Mouse (Mus musculus) telencephalon, adult 2 months (tissue): ENCODE measurements around the gene Emc1.
"Not testable (repeated sequence)": the region's sequence is repeated elsewhere in the genome, so short reads cannot be mapped to it uniquely, and the experiment has no call there.

Source experiments
- DNase-seq: peaks from one replicate; pipeline ENCODE4 v3.0.0-alpha.2; 2011; ENCODE audit warnings: low read depth, low spot score

Gene Emc1

DNA sequence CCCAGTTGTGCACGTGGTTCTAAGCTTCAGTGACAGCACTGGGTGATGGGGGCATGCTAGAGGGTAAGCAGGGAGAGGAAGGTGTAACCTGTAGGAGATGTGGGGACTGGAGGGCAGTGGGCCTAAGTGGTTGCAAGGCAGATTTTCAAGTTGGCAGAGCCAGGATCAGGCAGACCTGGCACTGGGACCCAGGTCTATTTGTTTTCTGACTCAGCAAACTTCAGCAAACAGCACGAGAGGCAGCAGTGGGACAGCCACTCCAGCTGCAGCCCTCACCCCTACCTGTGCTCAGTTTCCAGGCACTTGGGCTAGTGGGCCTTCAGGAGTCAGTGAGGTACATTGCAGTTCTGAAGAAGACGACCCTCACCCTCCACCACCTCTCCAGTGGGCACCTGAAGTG, 4.8 kb downstream of the Emc1 start:
- no peak for DNase-seq

DNA sequence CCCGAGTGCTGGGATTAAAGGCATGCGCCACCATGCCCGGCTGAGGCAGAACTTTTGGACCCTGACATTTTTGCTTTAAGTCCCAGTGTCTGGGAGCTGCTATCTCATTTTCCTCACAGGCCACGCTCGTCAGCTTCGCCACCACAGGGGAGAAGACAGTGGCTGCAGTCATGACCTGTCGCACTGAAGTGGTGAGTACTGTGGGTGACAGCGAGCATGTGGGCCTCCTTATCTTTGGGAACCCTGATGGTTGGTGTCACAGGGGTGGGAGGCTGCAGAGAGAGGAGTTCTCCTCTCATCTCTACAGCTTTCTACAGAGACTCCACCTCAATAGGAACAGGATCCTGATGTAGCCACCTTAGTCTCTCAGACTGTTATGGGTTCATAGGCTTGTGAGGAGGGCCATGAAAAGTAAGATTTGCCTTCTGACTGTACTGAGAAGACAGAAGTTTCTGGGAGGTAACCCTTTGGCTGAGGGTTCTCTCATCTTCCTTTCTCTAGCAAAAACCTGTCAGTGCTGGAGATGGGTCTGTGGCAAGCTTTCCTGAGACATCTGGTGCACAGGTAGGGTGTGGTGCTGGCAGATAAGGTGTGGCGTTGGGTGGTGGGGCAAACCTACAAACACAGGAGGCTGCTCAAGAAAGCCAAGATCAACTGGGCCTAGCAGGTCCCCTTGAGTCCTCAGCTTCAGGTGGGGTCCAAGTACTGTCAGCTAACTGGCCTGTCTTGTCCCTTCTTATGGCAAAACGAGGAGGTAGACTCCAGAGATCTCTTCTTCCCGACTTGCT, 8.6 kb downstream of the Emc1 start:
- no peak for DNase-seq

DNA sequence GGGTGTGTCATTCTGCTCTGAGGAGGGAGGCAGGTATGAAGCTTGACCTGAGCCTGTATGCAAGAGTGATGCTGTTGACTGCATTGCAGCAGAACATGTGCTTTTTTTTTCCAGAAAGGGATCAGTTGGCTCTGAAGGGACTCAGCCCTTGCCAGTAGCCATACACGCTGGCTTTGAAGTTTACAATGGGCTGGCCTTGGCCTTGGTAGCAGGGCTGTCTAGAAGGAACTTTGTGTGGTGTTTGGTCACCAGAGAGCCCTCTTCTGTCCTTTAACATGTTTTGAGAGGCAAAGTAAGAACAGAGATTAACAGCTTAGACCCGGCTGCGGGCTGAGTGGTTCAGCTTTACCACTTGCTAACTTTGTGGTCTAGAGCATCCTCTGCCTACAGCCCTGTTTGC, 14.9 kb downstream of the Emc1 start:
- DNase-seq = no peak

DNA sequence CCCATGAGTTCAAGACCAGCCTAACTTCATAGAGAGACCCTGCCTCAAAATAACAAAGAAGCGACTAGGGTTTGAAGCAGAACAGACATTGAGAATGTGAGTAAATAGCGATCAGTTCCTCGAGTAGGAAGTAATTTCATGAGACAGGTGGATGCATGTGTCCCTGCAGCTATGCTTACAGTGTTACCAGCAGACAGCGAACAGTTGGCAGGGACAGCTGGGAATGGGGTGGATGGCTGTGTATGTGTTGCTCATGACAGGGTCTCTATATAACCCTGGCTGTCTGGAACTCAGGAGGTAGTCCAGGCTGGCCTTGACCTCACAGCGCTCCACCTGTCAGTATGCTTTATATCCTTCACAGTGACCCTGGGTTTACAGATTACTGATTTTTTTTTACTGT, 15.7 kb downstream of the Emc1 start:
- no peak for DNase-seq

DNA sequence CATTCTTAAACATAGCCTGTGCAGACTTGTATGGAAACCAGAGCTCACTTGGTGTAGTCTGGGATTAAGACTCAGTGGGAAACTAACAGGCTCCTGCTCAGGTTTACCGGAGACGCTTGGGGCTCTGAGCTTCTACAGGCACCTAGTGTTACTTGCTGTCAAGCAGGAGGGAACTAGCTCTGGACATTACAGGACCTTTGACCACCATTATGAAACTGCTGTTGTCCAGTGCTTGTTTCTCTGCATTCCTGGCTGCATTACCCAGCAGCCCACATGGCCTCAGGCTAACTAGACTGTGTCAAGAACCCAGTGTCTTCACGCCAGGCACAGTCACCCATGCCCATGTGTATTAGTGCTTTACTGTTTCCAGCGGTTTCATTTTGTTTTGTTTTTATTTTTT, 20.7 kb downstream of the Emc1 start:
- no peak for DNase-seq

DNA sequence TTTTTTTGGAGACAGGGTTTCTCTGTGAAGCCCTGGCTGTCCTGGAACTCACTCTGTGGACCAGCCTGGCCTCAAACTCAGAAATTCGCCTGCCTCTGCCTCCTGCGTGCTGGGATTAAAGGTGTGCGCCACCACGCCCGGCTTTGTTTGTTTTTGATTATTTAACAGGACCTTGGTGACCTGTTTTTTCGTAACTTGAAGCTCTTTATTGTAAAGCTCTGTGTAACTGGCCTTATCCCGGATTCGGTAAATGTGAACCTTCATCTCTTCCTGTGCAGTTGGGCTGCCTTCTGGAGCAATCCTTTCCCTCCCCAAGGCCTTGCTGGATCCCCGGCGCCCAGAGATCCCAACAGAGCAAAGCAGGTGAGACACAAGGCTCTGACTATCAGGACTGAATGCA, 21.1 kb downstream of the Emc1 start:
- DNase-seq = no peak

DNA sequence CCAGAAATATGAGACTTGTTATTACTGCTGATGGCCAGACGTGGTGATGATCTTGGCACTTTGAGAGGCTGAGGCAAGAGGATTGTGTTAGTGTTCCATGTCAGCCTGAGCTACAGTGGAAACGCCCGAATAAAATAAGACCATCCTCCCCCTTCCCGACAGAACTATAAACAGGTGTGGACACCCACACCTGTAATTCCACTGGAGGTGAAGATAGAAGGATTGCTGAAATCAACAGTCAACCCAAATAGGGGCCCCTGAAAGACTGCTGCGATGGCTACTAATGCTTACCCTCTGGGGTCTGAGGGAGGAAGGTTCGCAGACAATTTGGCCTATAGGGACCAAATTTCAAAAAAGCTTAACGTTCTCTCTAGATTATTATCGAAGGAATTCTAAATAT, 27.3 kb downstream of the Emc1 start:
- DNase-seq = no peak

DNA sequence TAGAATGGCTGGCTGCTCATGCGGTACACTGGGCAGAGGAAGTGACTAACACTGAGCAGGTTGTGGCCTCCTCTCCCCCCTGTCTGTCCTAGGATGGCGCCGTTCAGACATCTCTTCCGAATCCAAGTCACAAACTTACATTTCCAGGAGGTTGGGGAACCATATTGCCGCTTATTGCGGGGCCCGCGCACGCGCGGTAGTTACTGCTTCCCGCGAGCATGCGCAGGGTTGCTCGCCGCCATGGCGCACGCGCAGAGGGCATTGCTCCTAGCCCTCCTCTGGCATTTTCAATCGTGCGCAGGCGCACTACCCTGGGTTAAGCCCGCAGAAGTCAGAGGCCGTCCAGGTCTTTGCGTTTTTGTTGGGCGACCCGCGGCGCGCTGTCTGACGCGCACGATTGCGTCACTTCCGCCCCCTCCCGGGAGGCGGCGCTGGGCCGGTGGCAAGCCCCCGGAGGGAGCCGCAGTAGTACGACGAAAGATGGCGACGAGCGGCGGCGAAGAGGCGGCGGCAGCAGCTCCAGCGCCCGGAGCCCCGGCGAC, 27.9 kb downstream of the Emc1 start:
- DNase-seq = peak; percentile 98

DNA sequence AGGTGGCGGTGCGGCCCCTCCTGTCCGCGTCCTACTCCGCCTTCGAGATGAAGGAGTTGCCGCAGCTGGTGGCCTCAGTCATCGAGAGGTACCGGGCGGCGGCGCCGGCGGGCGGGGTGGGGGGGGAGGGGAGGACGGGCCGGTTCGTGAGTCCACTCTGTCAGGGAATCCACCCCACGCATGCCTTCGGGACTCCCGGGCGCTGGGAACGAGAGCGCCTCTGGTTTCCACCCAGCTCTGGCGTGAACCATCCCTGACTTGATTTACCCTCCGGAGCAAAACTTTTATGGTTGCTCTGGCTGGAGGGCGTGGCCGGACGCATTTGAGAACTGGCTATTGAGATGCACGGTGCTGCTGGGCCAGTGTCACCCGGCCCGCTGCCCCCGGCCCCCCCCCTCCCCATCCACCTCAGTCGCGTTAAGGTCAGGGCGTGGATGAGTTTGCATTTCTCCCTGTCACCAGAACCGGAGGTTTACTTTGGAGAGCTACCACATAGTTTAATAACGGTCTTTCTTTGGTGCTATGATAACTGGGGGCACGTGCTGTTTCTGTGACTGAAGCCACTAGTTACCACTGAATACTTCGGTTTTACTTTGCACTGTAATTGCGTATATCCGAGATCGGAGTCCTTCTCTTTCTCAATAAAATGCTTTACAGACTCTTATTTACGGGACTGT, 28.5 kb downstream of the Emc1 start:
- DNase-seq = no peak

DNA sequence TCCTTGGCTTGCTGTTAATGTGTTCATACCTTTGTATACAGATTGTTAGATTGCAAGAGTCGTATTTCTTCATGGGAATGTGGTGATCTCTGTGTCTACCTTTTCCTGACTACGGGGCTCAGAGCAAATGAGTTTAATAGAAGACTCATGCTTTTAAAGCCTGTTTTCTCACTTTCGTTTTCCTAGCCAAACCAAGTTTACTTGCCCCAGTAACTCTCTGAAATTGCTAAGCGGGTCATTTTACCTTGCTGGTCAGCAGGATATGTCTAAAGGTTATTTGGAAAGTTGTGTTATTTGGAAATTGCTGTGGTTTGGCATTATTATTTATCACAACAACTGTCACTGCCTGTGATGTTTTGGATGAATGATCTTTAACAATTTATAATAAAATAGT, 29.1 kb downstream of the Emc1 start:
- no peak for DNase-seq

DNA sequence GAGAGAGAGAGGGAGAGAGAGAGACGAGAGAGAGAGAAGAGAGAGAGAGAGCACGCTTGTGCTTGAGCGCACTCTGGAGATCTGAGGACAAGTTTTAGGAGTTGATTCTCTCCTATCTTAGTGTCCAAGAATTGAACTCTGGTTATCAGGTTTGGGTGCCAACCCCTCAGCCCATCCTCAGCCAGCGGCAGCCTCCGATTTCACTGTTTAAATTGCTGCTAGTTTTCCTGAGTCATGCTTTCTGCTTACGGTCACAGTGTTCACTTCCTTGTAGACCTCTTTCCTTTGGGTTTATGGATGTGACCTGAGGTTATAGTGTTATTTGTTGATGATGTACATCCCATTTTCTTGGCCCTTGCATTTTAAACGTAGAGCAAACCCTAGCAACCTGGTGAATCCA, 29.8 kb downstream of the Emc1 start:
- no peak for DNase-seq

DNA sequence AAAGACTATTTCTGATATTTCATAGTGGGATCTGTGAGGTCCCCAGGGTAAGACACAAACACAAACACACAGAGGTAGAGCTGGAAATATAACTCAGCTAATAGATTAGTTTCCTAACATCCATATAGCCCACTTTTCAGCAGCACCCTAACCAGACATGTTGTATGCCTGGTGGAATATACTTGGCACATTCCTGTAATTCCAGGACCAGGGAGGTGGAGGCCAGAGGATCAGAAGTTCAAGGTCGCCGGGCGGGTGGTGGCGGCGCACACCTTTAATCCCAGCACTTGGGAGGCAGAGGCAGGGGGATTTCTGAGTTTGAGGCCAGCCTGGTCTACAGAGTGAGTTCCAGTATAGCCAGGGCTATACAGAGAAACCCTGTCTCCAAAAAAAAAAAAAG, 33.5 kb downstream of the Emc1 start:
- not testable (repeated sequence) for DNase-seq

DNA sequence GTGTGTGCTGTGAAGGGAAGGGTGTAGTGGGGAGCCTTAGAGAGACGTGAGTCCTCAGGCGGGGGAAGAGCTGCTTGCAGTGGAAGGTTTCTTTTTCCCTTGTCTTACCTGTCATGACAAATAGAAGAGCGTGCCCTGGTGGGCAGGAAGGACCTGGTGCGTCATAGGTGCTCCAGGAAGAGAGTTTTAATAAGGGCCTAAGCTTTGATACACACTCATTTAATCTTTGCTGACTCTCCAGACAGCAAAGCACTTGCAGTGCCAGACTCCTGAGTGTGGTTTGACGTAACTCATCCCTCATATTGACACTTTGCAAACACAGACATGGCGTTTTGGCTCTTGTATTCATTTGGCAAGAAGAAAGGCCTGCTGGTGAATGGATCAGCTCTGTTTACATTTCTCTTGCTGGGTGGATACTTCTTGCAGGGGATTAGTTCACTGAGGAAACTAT, 34.5 kb downstream of the Emc1 start:
- peak; percentile 10 for DNase-seq

DNA sequence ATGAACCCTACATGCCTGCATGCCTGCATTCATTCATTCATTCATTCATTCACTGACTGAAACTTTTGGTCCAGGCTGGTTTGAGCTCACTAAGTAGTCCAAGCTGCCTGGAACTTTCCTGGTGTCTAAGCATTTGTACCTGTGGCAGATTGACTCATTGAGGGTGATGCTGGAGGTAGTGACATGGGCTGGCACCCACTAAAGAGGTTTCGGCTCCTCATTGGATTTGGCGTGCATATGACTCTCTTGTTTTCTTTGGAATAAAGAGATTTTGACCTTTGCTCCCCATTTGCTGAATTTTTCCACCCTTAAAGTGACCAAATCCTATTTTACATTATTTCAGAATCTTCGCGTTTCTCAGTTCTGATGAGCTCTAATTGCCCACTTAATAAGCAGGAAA, 37.2 kb downstream of the Emc1 start:
- no peak for DNase-seq

DNA sequence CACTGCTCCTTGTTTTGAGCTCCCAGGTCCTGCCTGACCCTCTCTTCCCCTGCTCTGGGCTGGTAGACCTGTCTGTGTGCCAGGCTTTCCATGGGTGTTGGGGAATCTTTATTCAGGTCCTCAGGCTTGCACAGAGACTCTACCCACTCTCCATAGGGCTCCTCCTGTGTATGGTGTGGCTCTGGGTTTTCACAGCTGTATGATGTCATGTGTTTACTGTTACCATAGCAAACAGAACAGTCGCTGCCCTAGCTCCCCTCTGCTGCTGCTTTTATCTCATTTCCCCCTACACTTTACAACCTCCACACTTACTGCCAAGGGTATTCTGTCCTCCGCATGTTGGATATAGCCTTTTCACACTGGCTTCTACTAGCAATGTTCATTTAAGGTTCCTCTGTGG, 43.0 kb downstream of the Emc1 start:
- no peak for DNase-seq

DNA sequence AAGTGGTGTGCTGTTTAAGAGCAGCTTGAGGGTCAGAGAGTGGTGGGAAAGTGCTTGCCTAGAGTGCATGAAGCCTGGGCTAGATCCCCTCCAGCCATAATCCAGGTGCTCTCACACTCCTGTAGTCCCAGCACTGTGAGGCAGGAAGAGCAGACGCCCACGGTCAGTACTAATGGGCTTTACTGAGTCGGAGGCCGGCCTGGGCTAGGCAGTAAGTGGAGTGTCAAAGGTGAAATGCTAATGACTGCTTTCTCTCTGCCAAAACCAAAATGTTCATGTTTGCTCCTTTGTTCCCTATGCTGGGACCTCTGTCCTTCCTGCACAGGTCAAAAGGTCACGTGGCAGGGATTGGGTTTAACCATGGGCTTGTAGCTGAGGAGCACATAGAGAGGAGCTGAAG, 48.1 kb downstream of the Emc1 start:
- no peak for DNase-seq

DNA sequence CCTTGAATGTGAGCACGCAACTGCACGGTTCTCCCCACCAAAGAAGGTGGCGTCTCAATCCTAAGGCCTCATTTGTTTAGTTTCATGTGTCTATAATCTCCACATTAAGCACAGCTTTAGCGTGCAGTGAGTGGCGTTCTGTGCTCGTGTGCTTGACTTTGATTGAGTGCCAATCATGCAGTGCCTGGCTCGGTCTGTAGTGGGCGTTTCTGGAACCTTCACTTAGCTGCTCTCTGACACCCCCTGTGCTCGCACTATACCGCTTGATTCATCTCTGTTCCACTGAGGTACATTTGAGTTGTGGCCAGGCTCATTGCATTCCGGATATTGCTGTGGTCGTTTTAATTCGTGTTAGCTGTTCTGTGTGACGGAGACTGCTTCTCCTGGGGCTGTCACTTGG, 50.8 kb downstream of the Emc1 start:
- DNase-seq = no peak

DNA sequence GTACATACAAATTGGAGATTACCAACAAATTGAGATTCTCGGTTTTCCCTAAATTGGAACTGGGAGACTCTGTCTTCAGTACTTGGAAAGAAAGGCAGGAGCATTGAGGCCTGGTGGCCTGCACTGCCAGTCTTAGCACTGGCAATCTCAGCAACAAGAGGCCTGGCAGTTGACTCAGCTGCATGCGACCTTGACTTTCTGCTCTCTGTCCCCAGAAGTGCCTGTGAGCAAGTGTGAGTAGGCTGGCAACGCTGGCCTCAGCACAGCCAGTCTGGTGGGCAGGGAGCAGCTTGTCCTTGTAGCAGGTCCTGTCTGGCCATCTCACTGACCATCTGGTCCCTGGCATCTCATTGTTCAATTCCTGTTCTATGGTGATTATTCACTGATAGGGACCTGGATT, 59.0 kb downstream of the Emc1 start:
- no peak for DNase-seq

DNA sequence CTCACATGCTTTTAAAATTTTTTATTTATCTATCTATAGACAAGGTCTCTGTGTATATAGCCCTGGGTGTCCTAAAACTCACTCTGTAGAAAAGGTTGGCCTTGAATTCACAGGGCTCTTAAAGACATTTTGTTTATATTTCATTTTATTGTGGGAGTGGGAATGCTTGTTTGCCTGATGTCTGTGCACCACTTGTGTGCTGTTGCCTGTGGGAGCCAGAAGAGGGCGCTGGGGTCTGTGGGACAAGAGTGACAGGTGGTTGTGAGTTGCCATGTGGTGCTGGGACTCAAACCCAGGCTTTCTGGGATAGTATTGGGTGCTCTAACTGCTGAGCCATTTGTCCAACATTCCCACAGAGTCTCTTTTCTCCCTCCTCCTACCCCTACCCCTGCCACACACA, 65.5 kb downstream of the Emc1 start:
- no peak for DNase-seq

DNA sequence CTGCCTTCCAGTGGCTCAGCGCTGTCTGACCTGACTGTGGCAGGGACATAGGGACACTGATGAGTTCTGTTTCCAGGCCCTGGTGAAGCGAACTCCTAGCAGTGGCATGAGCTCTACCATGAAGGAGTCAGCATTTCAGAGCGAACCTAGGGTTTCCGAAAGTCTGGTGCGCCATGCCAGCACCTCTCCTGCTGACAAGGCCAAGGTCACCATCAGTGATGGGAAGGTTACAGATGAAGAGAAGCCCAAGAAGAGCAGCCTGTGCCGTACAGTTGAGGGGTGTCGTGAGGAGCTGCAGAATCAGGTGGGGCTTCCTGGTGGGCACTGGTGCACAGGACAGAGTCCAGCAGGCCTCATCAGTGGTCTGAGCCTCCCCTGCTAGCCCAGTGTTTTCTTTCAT, 69.2 kb downstream of the Emc1 start:
- no peak for DNase-seq

DNA sequence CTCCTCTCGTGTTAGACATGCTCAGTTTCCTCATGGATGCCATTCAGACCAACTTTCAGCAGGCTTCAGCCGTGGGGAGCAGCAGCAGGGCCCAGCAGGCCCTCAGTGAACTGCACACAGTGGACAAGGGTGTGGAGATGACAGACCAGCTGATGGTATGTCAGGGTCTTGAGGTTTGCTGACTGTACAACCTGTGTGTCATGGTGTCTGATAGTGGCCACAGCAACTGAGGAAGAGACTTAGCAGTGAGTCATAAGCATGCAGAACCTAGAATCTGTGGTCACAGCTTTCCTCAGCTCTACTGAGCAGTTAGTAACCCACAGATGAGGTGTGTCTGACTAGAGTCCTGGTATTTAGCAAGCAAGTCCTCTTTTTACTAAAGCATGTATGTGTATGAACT, 70.0 kb downstream of the Emc1 start:
- DNase-seq = no peak

DNA sequence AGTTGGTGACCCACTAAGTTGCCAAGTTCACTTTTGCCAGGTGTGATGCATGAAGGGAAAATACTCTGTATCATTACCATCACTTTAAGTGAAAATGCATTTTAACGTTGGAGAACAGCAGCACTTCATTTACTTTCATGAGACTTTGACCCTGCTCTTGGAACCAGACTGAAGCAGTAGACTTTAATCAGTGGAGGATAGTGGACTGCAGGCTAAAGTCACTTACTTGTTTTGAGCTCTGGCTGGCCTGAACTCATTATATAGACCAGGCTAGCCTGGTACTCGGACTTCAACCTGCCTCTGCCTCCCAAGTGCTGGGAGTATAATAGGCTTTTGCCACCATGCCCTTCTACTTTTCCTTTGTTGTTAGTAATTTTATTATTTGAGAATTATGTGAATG, 70.9 kb downstream of the Emc1 start:
- DNase-seq = no peak
